Mouse (Mus musculus): ENCODE results near the gene Hcrt.

DNA sequence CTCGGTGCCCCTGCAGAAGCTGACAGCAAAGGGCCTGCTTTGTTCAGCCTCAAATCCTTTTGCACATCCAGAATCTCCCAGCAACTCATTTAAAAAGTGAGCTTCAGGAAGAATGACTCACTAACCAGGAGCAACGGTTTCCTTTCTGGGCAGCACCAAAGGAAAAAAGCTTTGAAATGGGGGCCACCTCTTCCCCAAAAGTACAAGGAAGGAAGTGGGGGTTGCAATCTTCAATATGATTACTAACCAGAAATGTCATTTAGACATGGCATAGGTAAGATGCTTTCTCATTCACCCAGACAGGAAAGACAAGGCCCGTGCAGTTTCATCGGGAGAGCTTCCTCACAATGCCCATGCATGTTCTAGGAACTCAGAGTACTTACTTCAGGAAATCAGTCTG, 41.5 kb downstream of the Hcrt start:
- TF ChIP-seq CTCF (IDR thresholded peaks at IDR 0.05; ENCODE audit: low read depth, low read length), result no peak
- no peak for TF ChIP-seq POLR2A (IDR thresholded peaks at IDR 0.05; ENCODE audit: extremely low read depth, insufficient read depth, low read length)

Measured in liver, adult 2 months (tissue).